Mouse (Mus musculus) gastrocnemius, postnatal 4 days (tissue): Measurements from ENCODE around the gene Gtf2i. TPM values are rescaled to one million over a fixed set of nuclear protein-coding genes. Genes with fewer than 3 reads are reported as not detected.
"Not testable (repeated sequence)": the region's sequence is repeated elsewhere in the genome, so short reads cannot be mapped to it uniquely, and the experiment has no call there.

Source experiments
- DNase-seq, 2 experiments: peaks; one replicate each; pipeline ENCODE4 v3.0.0; 2021 to 2022; ENCODE audit warnings: low spot score in 2 of 2, mixed read lengths in 2 of 2
- long read RNA-seq, 2 experiments: library from polyadenylated mRNA; stranded (forward); transcript quantifications; one replicate each; pipeline ENCODE4 v2.0.0; 2021
- total RNA-seq, 2 experiments: library from RNA; stranded (reverse); gene quantifications; 2 replicates each; pipeline ENCODE4 v1.2.3; 2021

Gene Gtf2i
- 100 to 1,000 TPM; 167 to 182 TPM for total RNA-seq
- long read RNA-seq, experiment 1, full-length matches to known transcripts = 37 of 160 reads
- long read RNA-seq, experiment 1, partial matches to known transcripts = 62 of 160 reads
- long read RNA-seq, experiment 1, other reads (novel, unspliced or antisense) = 61 of 160 reads
- long read RNA-seq, experiment 2, full-length matches to known transcripts = 42 of 198 reads
- long read RNA-seq, experiment 2, partial matches to known transcripts = 87 of 198 reads
- long read RNA-seq, experiment 2, other reads (novel, unspliced or antisense) = 69 of 198 reads

GRCm38 (mm10) chr5:134314688-134315622 is at the start of gene Gtf2i:
Gtf2i (minus strand) TSS chr5:134314760.
- DNase-seq = peak; percentile 91 to 93

- DNase-seq = no peak
Measured at GRCm38 (mm10) chr5:134359101-134359500, 44.5 kb upstream of the Gtf2i start.

GRCm38 (mm10) chr5:134355372-134355771 is 40.8 kb upstream of the Gtf2i start:
- not testable (repeated sequence) for DNase-seq

GRCm38 (mm10) chr5:134353117-134353516 is 38.6 kb upstream of the Gtf2i start:
- no peak for DNase-seq

GRCm38 (mm10) chr5:134352527-134353001 is 38.0 kb upstream of the Gtf2i start:
- DNase-seq = peak in 1 of 2 experiments; percentile 32

- DNase-seq = peak in 1 of 2 experiments; percentile 50
Measured at GRCm38 (mm10) chr5:134350660-134351059, 36.1 kb upstream of the Gtf2i start.

GRCm38 (mm10) chr5:134347066-134347465 is 32.5 kb upstream of the Gtf2i start:
- no peak for DNase-seq

- DNase-seq = no peak
Measured at GRCm38 (mm10) chr5:134345449-134345848, 30.9 kb upstream of the Gtf2i start.

GRCm38 (mm10) chr5:134344076-134344475 is 29.5 kb upstream of the Gtf2i start:
- DNase-seq = no peak

GRCm38 (mm10) chr5:134343530-134343929 is 29.0 kb upstream of the Gtf2i start:
- not testable (repeated sequence) for DNase-seq

GRCm38 (mm10) chr5:134342503-134343205 is 28.1 kb upstream of the Gtf2i start:
- DNase-seq = no peak

- DNase-seq = no peak
Measured at GRCm38 (mm10) chr5:134341721-134342120, 27.2 kb upstream of the Gtf2i start.

- no peak for DNase-seq
Measured at GRCm38 (mm10) chr5:134341321-134341720, 26.8 kb upstream of the Gtf2i start.

- DNase-seq = no peak
Measured at GRCm38 (mm10) chr5:134340101-134340522, 25.6 kb upstream of the Gtf2i start.

GRCm38 (mm10) chr5:134337012-134337411 is 22.5 kb upstream of the Gtf2i start:
- not testable (repeated sequence) for DNase-seq

- no peak for DNase-seq
Measured at GRCm38 (mm10) chr5:134332743-134333142, 18.2 kb upstream of the Gtf2i start.

GRCm38 (mm10) chr5:134330082-134330481 is 15.5 kb upstream of the Gtf2i start:
- DNase-seq = no peak

GRCm38 (mm10) chr5:134329311-134329710 is 14.8 kb upstream of the Gtf2i start:
- DNase-seq = no peak

GRCm38 (mm10) chr5:134328482-134329001 is 14.0 kb upstream of the Gtf2i start:
- no peak for DNase-seq

GRCm38 (mm10) chr5:134325856-134326566 is 11.5 kb upstream of the Gtf2i start:
- DNase-seq = no peak
